Comparison of ENCODE assay signal across 16 mouse cellular contexts in the genomic region with DNA sequence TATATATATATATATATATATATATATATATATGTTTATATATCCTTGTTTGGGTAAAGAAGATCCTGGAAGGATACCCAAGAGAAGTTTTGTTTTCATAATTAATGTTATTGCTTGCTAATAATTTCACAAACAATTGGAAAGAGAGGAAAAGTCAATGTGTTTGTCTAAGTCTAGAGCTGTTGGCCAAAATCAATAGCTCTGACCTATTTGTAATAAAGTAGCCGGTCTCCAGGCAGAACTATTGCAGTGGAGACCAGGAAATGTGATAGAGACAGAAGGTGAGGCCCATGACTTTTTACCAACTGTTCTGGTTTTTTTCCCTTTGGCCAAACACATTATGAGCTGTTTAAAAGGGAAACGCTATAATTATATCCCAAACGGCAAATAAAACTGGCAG.
"Had no signal": no experiment of that assay in that cellular context is flagged by ENCODE, and none has a peak within 500 bp of the region (broad histone marks: within the 10 kb centered on the region; RNA-seq: fewer than 3 reads in every experiment).

No protein-coding gene starts in this region.

- H3K9me3 ChIP-seq: neural tube, embryonic 13.5 days; neural tube, embryonic 15.5 days; stomach, embryonic 15.5 days had no signal

- H3K4me3 ChIP-seq: neural tube, embryonic 13.5 days; neural tube, embryonic 15.5 days; stomach, embryonic 15.5 days had no signal

- H3K27ac ChIP-seq: neural tube, embryonic 13.5 days; neural tube, embryonic 15.5 days; stomach, embryonic 15.5 days; stomach, postnatal 0 days had no signal

- H3K27me3 ChIP-seq: neural tube, embryonic 13.5 days; neural tube, embryonic 15.5 days; stomach, embryonic 15.5 days had no signal

- DNase-seq: retina, postnatal 1 day; right cerebral cortex, adult 18-20 months; right cerebral cortex, postnatal 14 days; right cerebral cortex, postnatal 25 days; right cerebral cortex, postnatal 4 days; spleen, adult 18-20 months; thymus, adult 18-20 months; thymus, adult 2 months; thymus, postnatal 14 days; thymus, postnatal 25 days; thymus, postnatal 36 days; thymus, postnatal 4 days had no signal

- H3K4me1 ChIP-seq: neural tube, embryonic 13.5 days; neural tube, embryonic 15.5 days; stomach, embryonic 15.5 days had no signal

- H3K36me3 ChIP-seq: neural tube, embryonic 13.5 days; neural tube, embryonic 15.5 days; stomach, embryonic 15.5 days had no signal

- H3K9ac ChIP-seq: neural tube, embryonic 13.5 days; neural tube, embryonic 15.5 days; stomach, embryonic 15.5 days had no signal

- H3K4me2 ChIP-seq: neural tube, embryonic 13.5 days; neural tube, embryonic 15.5 days; stomach, embryonic 15.5 days had no signal
